Mouse (Mus musculus) erythroblast, embryonic 14.5 days (primary cell): ENCODE data around the gene 4930568D16Rik. TPM values are rescaled to one million over a fixed set of nuclear protein-coding genes. Genes with fewer than 3 reads are reported as not detected.

ENCODE experiments used
- H3K27me3 ChIP-seq: 2 replicates; pipeline ENCODE4 v1.6.1; 2012; ENCODE audit warnings: inconsistent platforms; ENCODE audit not compliant: control insufficient read depth
- H3K36me3 ChIP-seq: 2 replicates; pipeline ENCODE4 v1.6.1; 2012; ENCODE audit warnings: mild to moderate bottlenecking, inconsistent platforms; ENCODE audit not compliant: control insufficient read depth
- H3K4me1 ChIP-seq: 2 replicates; pipeline ENCODE4 v1.6.1; 2012; ENCODE audit warnings: inconsistent platforms; ENCODE audit not compliant: control insufficient read depth
- H3K4me3 ChIP-seq: replicated peaks from 2 replicates; pipeline ENCODE3; 2012; ENCODE audit warnings: moderate library complexity, mild to moderate bottlenecking, inconsistent platforms
- H3K9me3 ChIP-seq: 2 replicates; pipeline ENCODE4 v1.6.1; 2012; ENCODE audit warnings: low read length, inconsistent platforms, mixed read lengths; ENCODE audit not compliant: control insufficient read depth
- GATA1 ChIP-seq: IDR thresholded peaks from 2 replicates; pipeline ENCODE4 v1.6.1; 2012; ENCODE audit warnings: low read length, inconsistent platforms, mixed read lengths
- TAL1 ChIP-seq: IDR thresholded peaks from 3 replicates; pipeline ENCODE4 v1.6.1; 2012; ENCODE audit warnings: low read length, inconsistent platforms, mixed read lengths
- polyA plus RNA-seq: library from polyadenylated mRNA; stranded (reverse); fragments of >175 nt; gene quantifications from 2 replicates; pipeline ENCODE4 v1.2.3, GENCODE M21; 2012

4930568D16Rik gene
- polyA plus RNA-seq, 1 experiment = not detected

DNA sequence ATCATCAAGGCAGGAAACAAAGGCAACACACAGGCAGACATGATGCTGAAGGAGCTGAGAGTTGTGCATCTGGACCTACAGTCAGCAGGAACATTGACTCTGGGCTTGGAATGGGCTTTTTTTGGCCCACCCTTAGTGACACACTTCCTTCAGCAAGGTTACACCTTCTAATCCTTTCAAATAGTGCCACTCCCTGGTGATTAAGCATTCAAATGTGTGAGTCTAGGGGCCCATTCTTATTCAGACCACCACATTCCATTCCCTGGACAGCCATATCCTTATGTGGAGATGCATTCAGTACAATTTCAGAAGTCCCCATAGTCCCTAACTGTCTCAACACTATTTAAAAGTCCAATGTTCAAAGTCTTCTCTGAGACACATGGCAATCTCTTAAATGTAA, 3.2 kb upstream of the 4930568D16Rik start:
- no peak for TF ChIP-seq TAL1
- no peak for TF ChIP-seq GATA1
- peaks cover 2% of the 10 kb centered on the region; the same call in 1 of the 2 replicates for H3K27me3 ChIP-seq
- no peaks in the 10 kb centered on the region for H3K4me1 ChIP-seq
- H3K36me3 ChIP-seq = no peaks in the 10 kb centered on the region
- no peaks in the 10 kb centered on the region for H3K9me3 ChIP-seq
- no peak overlapping the region for H3K4me3 ChIP-seq

DNA sequence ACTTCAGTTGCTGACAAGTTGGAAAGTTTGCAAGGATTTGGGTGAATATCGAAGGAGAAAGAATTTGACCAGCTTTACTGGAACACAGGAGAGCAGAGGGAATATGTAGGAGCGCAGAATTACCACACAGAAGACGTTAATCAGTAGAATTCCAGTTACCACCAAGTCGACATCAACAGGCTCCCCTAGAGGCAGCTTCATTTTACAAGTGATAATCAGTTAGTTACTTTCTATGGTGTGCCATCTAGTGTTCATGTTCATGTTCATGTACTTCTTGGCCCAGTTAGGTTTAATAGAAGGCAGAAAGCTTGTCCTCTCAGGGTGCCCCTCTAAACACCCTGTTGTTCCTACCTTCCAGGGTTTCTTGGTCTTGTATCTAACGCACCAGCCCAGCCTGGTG, 18.3 kb downstream of the 4930568D16Rik start:
- Histone ChIP-seq H3K4me1 (peaks cover 14% of the 10 kb centered on the region), H3K27me3 (0 out of 2 replicates have a peak, but pooled peaks cover 9% of the 10 kb centered on the region), H3K36me3 (no peaks in the 10 kb centered on the region), H3K9me3 (no peaks in the 10 kb centered on the region), H3K4me3 (no peak overlapping the region)
- no peak for TF ChIP-seq TAL1
- no peak for TF ChIP-seq GATA1

DNA sequence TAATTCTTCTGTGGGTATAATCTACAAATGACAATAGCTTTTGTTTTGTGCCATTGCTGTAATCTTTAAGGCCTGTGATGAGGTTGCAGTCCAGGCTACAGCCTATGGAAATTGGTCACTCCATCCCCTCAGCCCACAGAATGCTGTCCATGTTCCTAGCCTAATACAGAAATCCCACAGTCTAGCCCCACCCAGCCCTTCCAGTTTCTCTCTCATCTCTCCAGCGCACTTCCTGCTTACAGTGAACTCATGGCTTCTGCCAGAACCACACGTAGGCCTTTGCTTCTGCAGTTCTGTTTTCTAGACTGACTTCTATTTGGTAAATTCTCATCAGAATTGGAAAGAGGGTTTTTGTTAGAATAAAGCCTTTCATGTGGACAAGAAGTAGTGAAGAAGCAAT, 21.5 kb downstream of the 4930568D16Rik start:
- H3K27me3 ChIP-seq = peaks cover 8% of the 10 kb centered on the region; the same call in 1 of the 2 replicates
- TF ChIP-seq GATA1 (no peak), TAL1 (no peak)
- no peak overlapping the region for H3K4me3 ChIP-seq
- peaks cover 19% of the 10 kb centered on the region for H3K4me1 ChIP-seq
- no peaks in the 10 kb centered on the region for H3K9me3 ChIP-seq
- no peaks in the 10 kb centered on the region for H3K36me3 ChIP-seq

DNA sequence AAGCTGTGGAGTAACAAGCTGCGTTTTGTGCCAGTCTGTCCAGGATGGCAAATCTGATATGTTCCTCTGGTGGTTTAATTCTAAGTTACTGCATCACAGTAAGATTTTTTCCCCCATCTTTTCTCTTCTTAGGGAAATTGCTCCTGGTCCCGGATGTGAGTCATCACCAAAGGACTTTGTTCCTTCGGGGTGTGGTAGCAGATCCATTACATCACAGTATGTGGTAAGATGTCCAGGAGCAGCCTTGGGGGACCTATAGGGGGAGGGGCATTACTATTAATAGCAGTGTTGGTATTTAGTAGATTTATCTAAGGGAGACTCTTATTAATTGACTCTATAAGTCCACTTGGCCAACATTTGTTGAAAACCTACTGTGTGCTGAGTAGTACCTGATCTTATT, 24.9 kb downstream of the 4930568D16Rik start:
- Histone ChIP-seq H3K27me3 (peaks cover 5% of the 10 kb centered on the region; the same call in 1 of the 2 replicates), H3K4me3 (no peak overlapping the region), H3K9me3 (no peaks in the 10 kb centered on the region), H3K36me3 (no peaks in the 10 kb centered on the region; the same call in 1 of the 2 replicates), H3K4me1 (peaks cover 24% of the 10 kb centered on the region)
- TF ChIP-seq GATA1 (no peak), TAL1 (no peak)

DNA sequence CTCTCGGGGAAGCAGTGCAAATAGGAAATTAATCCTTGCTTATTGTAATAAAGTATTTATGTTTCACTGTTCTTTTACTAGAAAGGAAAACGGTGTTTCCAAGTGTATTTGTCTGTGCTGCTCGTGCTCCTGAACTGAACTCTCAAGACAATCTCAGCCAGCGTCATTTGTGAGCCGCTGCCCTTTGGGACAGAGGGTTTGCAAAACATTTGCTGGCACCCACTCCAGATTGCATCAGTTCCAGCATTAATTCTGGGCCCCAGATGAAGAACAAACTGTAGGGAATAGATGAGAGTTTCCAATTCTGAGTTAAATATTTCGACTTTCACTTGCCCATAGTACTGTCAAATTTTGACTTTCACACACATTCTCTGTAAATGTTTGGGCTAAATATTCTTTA, 28.8 kb downstream of the 4930568D16Rik start:
- no peak overlapping the region for H3K4me3 ChIP-seq
- H3K36me3 ChIP-seq = peaks cover 26% of the 10 kb centered on the region
- TF ChIP-seq TAL1 (no peak), GATA1 (no peak)
- peaks cover 32% of the 10 kb centered on the region for H3K4me1 ChIP-seq
- no peaks in the 10 kb centered on the region for H3K9me3 ChIP-seq
- peaks cover 2% of the 10 kb centered on the region; the same call in 1 of the 2 replicates for H3K27me3 ChIP-seq

DNA sequence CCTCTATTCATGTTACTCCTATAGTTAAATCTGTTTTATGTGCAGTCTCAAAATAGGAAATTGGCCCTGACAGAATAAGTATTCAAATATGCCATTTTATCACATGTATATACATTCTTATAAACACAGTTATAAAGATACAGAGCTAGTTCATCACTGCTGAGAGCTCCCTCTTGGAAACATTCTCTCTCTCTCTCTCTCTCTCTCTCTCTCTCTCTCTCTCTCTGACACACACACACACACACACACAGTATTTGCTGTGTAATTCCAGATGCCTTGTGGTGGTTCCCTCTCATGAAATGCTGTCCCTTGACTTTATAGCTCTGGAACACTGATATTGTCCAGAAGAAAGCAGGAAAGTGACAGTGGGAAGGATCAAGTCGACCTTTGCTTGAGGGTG, 29.5 kb downstream of the 4930568D16Rik start:
- no peaks in the 10 kb centered on the region for H3K9me3 ChIP-seq
- H3K4me3 ChIP-seq = no peak overlapping the region
- H3K4me1 ChIP-seq = peaks cover 37% of the 10 kb centered on the region
- TF ChIP-seq GATA1 (no peak), TAL1 (no peak)
- H3K27me3 ChIP-seq = peaks cover 2% of the 10 kb centered on the region; the same call in 1 of the 2 replicates
- peaks cover 33% of the 10 kb centered on the region for H3K36me3 ChIP-seq

DNA sequence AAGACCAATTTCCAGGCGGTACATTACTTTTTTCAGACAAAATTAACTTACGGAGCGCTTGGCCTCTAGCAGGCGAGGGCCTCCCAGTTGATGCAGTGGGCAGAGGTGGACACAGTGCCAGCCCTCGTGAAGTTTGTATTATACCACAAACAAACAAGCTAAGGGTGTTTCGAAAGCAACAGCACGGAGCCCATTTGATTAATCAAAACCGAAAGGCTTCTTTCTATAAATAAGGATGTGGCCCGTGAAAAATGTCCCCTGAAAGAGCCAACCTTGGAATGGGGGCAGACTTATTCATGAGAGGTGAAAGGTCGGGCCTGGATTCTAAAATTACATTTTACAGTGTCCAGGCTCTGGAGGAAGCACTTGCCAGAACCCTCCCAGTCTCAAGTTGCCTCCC, 30.1 kb downstream of the 4930568D16Rik start:
- peaks cover 44% of the 10 kb centered on the region for H3K4me1 ChIP-seq
- H3K4me3 ChIP-seq = peak overlapping the region; percentile 90
- no peaks in the 10 kb centered on the region for H3K9me3 ChIP-seq
- TF ChIP-seq TAL1 = no peak
- TF ChIP-seq GATA1 = no peak
- peaks cover 39% of the 10 kb centered on the region for H3K36me3 ChIP-seq
- peaks cover 2% of the 10 kb centered on the region; the same call in 1 of the 2 replicates for H3K27me3 ChIP-seq

DNA sequence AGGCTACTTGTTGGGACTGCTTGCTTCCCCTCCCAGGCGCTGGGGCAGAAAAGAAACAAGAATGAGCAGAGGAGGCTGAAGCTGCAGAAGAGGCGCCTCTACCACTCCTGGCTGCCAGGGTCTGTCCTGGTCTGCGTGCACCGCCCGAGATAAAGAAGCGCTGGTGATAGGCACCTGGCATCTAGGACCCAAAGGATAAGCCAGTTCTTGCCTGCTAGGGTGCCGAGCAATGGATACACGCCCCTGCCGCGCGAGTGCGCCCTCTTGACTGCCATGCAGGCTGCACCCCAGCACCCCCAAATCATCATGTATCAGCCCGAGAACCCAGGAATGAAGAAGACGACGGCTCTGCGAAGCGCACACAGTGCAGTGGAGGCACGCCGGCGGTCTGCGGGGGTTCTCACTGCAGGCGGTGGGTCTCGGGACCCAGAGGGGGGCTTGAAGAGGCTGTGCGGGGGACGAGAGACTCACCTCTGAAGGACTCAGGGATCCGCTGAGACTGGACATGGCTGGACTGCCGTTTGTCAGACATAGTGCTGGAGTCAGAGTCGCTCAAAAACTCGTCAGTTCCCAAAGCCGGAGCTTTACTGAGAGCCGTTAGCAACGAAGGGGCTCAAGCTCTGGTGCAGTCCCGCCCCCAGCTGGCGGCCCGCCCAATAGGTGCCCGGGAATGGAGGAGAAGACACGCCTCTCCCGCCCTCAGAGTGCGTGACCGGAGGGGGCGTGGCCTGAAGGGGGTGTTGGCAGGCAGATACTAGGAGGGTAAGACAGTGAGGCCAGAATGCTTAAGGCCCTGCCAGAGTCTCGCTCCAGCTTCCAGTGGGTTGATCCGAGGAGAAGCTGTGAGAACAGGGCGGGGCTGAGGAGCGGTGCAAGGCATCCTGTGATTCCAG, 30.9 kb downstream of the 4930568D16Rik start, which contains the start of gene Stom:
Gene Stom, minus strand, starts transcription at position 589 of the 893 bp plus-strand sequence.
- H3K27me3 ChIP-seq = peaks cover 1% of the 10 kb centered on the region; the same call in 1 of the 2 replicates
- peaks cover 47% of the 10 kb centered on the region for H3K36me3 ChIP-seq
- no peaks in the 10 kb centered on the region for H3K9me3 ChIP-seq
- TF ChIP-seq GATA1 (peak; percentile 98), TAL1 (peak; percentile 98)
- peaks cover 51% of the 10 kb centered on the region for H3K4me1 ChIP-seq
- peak within 1 kb of the TSS; percentile 90 for H3K4me3 ChIP-seq

DNA sequence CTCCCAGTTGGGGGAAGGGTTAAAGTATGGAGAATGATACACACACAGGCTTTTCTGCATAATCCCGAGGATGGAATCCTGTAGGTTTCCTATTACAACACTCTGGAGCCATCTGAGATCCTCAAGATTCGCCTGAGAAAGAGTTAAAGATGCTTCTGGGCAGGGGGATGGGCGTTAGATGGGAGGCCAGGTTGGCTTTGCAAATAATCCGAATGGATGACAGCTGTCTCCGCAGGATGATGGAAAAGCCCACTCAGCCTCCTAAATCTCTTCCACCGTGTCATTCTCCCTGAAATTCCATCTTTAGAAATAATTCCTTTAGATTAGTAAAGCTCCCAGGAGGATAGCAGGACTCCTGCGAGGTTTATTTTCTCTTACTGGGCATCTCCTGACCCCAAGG, 31.9 kb downstream of the 4930568D16Rik start:
- Histone ChIP-seq H3K9me3 (no peaks in the 10 kb centered on the region), H3K4me1 (peaks cover 62% of the 10 kb centered on the region), H3K4me3 (peak overlapping the region; percentile 90), H3K27me3 (no peaks in the 10 kb centered on the region), H3K36me3 (peaks cover 57% of the 10 kb centered on the region)
- no peak for TF ChIP-seq GATA1
- TF ChIP-seq TAL1 = no peak
